ENCODE assay signal across 7 mouse cellular contexts in the genomic region with DNA sequence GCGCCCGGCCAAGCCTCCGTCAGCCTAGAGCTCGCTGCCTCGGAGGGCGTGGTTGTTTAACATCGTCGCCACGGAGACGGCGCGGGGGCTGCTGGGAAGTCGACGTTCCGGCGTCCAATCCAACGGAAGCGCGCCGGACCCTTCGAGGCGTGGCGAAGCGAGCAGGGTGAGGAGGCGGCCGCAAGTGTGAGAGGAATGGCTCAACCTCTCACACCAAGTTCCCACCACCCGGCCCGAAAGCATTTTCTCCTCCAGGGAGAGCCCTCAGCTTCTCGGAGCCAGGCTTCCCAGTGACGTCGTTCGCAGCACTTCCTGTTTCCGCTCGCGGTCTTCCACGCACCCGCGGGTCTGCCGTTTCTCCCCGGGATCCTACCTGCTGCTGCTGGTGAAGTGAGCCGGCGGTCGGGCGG. TPM values are rescaled to one million over a fixed set of nuclear protein-coding genes. Genes with fewer than 3 reads are reported as not detected.
DNase-seq lines count a peak whose midpoint lies in the region; ATAC-seq lines count a peak whose summit lies in the region.

A gene (plus strand): TSS at position 175 of the 410 bp plus-strand sequence.
A gene (minus strand): TSS at position 307 of the 410 bp plus-strand sequence.

- H3K27ac ChIP-seq in embryonic facial prominence, embryonic 11.5 days (replicated peaks; ENCODE audit: low read depth, low read length), result peak within 1 kb of the TSS; percentile 82
- peak within 1 kb of the TSS; percentile 81 for H3K27ac ChIP-seq in limb, embryonic 10.5 days
- peak within 1 kb of the TSS; percentile 73 for H3K27ac ChIP-seq in midbrain, embryonic 13.5 days

- no peaks in the 10 kb centered on the region for H3K4me1 ChIP-seq in embryonic facial prominence, embryonic 11.5 days (ENCODE audit: control insufficient read depth, insufficient read depth, low read length)
- 0 out of 2 replicates have a peak, but pooled peaks cover 9% of the 10 kb centered on the region for H3K4me1 ChIP-seq in limb, embryonic 10.5 days
- peaks cover 41% of the 10 kb centered on the region for H3K4me1 ChIP-seq in midbrain, embryonic 13.5 days (replicated peaks)

- under 1% methylated on average over 44 of the region's 44 CpGs for WGBS in embryonic facial prominence, embryonic 11.5 days
- WGBS in limb, embryonic 10.5 days, result under 1% methylated on average over 44 of the region's 44 CpGs
- whole genome bisulfite sequencing in midbrain, embryonic 13.5 days, result under 1% methylated on average over 44 of the region's 44 CpGs

- no peaks in the 10 kb centered on the region for H3K36me3 ChIP-seq in embryonic facial prominence, embryonic 11.5 days (replicated peaks; ENCODE audit: control insufficient read depth, insufficient read depth, low read depth, low read length)
- H3K36me3 ChIP-seq in limb, embryonic 10.5 days, result peaks cover 30% of the 10 kb centered on the region
- peaks cover 15% of the 10 kb centered on the region for H3K36me3 ChIP-seq in midbrain, embryonic 13.5 days

- H3K4me2 ChIP-seq in embryonic facial prominence, embryonic 11.5 days (ENCODE audit: low read depth, low read length), result peak within 1 kb of the TSS; percentile 57
- peak within 1 kb of the TSS; percentile 62 for H3K4me2 ChIP-seq in midbrain, embryonic 13.5 days (replicated peaks)

- no peaks in the 10 kb centered on the region for H3K27me3 ChIP-seq in embryonic facial prominence, embryonic 11.5 days (ENCODE audit: control insufficient read depth, insufficient read depth, low read length)
- no peaks in the 10 kb centered on the region for H3K27me3 ChIP-seq in limb, embryonic 10.5 days (ENCODE audit: low read depth, poor library complexity, severe bottlenecking)
- H3K27me3 ChIP-seq in midbrain, embryonic 13.5 days, result peaks cover 8% of the 10 kb centered on the region; the same call in 1 of the 2 replicates

- ATAC-seq in embryonic facial prominence, embryonic 11.5 days (replicated peaks; ENCODE audit: insufficient number of reproducible peaks, low FRiP score, low TSS enrichment, low read depth), result peak; percentile 98
- ATAC-seq in granulocyte monocyte progenitor cell, adult 5-6 weeks (replicated peaks; ENCODE audit: poor library complexity, severe bottlenecking), result peak; percentile 99
- peak; percentile 98 for ATAC-seq in midbrain, embryonic 13.5 days

- peak within 1 kb of the TSS; percentile 74 for H3K9ac ChIP-seq in embryonic facial prominence, embryonic 11.5 days (replicated peaks; ENCODE audit: low read length)
- H3K9ac ChIP-seq in midbrain, embryonic 13.5 days (replicated peaks), result peak within 1 kb of the TSS; percentile 73

- peak within 1 kb of the TSS; percentile 70 for H3K4me3 ChIP-seq in embryonic facial prominence, embryonic 11.5 days (ENCODE audit: low read depth, low read length)
- H3K4me3 ChIP-seq in limb, embryonic 10.5 days, result peak within 1 kb of the TSS; percentile 79
- H3K4me3 ChIP-seq in midbrain, embryonic 13.5 days (replicated peaks), result peak within 1 kb of the TSS; percentile 69

- no peaks in the 10 kb centered on the region for H3K9me3 ChIP-seq in embryonic facial prominence, embryonic 11.5 days (replicated peaks; ENCODE audit: control insufficient read depth, low read length)
- no peaks in the 10 kb centered on the region for H3K9me3 ChIP-seq in limb, embryonic 10.5 days (replicated peaks)
- no peaks in the 10 kb centered on the region for H3K9me3 ChIP-seq in midbrain, embryonic 13.5 days

- peak; percentile 97 for DNase-seq in adrenal gland, postnatal 14 days
- DNase-seq in embryonic facial prominence, embryonic 11.5 days (ENCODE audit: low spot score), result peak; percentile 96
- peak; percentile 93 for DNase-seq in kidney, adult 11 months
- peak; percentile 95 for DNase-seq in limb, embryonic 10.5 days (ENCODE audit: low spot score)
- peak; percentile 92 for DNase-seq in spleen, adult 12 weeks (ENCODE audit: low spot score)

RNA-seq across cellular contexts. Expression of the first gene that starts in this region (rescaled TPM):
- 12.4 and 12.7 TPM in 2 replicates for total RNA-seq in adrenal gland, postnatal 14 days (2021)
- 17.0 and 20.4 TPM in 2 replicates for polyA plus RNA-seq in embryonic facial prominence, embryonic 11.5 days (2014; fragmentation: Nextera tagmentation; extraction: Ambion mirVana)
- 17.6 and 23.6 TPM in 2 replicates for total RNA-seq in granulocyte monocyte progenitor cell, adult 5-6 weeks (2014; fragmentation: Nextera tagmentation)
- 16.8 and 18.5 TPM in 2 replicates for total RNA-seq in granulocyte monocyte progenitor cell, adult 5-6 weeks (2017)
- 12.6 and 12.8 TPM in 2 replicates for polyA plus RNA-seq in limb, embryonic 10.5 days (2016; fragmentation: Nextera tagmentation; extraction: Ambion mirVana)
- polyA plus RNA-seq in midbrain, embryonic 13.5 days (2015; fragmentation: Nextera tagmentation; extraction: Ambion mirVana), result 14.3 and 15.1 TPM in 2 replicates

RNA-seq across cellular contexts. Expression of the second gene that starts in this region (rescaled TPM):
- total RNA-seq in adrenal gland, postnatal 14 days (2021), result 0.19 TPM in 1 of 2 replicates, not detected in the other
- 0.43 and 0.50 TPM in 2 replicates for polyA plus RNA-seq in embryonic facial prominence, embryonic 11.5 days (2014; fragmentation: Nextera tagmentation; extraction: Ambion mirVana)
- not detected in 2 replicates for total RNA-seq in granulocyte monocyte progenitor cell, adult 5-6 weeks (2014; fragmentation: Nextera tagmentation)
- not detected in 2 replicates for total RNA-seq in granulocyte monocyte progenitor cell, adult 5-6 weeks (2017)
- 0.11 and 0.18 TPM in 2 replicates for polyA plus RNA-seq in limb, embryonic 10.5 days (2016; fragmentation: Nextera tagmentation; extraction: Ambion mirVana)
- polyA plus RNA-seq in midbrain, embryonic 13.5 days (2015; fragmentation: Nextera tagmentation; extraction: Ambion mirVana), result 1.6 and 3.4 TPM in 2 replicates

Comparison
In these comparisons a context has a peak if more than half of its experiments do, and no peak if none do; other contexts are left out.
1. Peak in every context shown above with its lines: DNase-seq, ATAC-seq, H3K4me3 ChIP-seq and H3K27ac ChIP-seq.